Mouse (Mus musculus) left cerebral cortex, postnatal 14 days (tissue): ENCODE data around the gene Trim47. TPM values are rescaled to one million over a fixed set of nuclear protein-coding genes. Genes with fewer than 3 reads are reported as not detected.

ENCODE experiments used
- DNase-seq, 2 experiments: peaks; one replicate each; pipeline ENCODE4 v3.0.0; 2021 to 2022; ENCODE audit warnings: low spot score in 2 of 2, mixed read lengths in 1 of 2
- intact Hi-C: fragments of 180-260 bp; cut with DNase I; formaldehyde crosslinking; loops from one replicate; pipeline ENCODE4 v1.15.1; 2025
- total RNA-seq, 2 experiments: library from RNA; stranded (reverse); gene quantifications; 2 replicates each; pipeline ENCODE4 v1.2.3; 2021

Gene Trim47
- total RNA-seq, 2 experiments from 2014 or later = 8.7 to 9.0 TPM

GRCm38 (mm10) chr11:116110540-116110939 is 16.5 kb downstream of the Trim47 start:
- no peak for DNase-seq
- intact Hi-C loops = no loop called here

- intact Hi-C loops = no loop called here
- DNase-seq = no peak
Measured at GRCm38 (mm10) chr11:116110131-116110530, 16.9 kb downstream of the Trim47 start.

- intact Hi-C loops = no loop called here
- no peak for DNase-seq
Measured at GRCm38 (mm10) chr11:116109441-116110081, 17.4 kb downstream of the Trim47 start.

GRCm38 (mm10) chr11:116108464-116109137 is 18.4 kb downstream of the Trim47 start:
- DNase-seq = no peak

GRCm38 (mm10) chr11:116107777-116108285 is 19.2 kb downstream of the Trim47 start:
- intact Hi-C loops = no loop called here
- DNase-seq = no peak

More at GRCm38 (mm10) chr11:116108464-116109137, 18.4 kb downstream of the Trim47 start:
- intact Hi-C loops = no loop called here

- DNase-seq = no peak
- intact Hi-C loops = no loop called here
Measured at GRCm38 (mm10) chr11:116106963-116107776, 19.8 kb downstream of the Trim47 start.

GRCm38 (mm10) chr11:116106154-116106962 is 20.7 kb downstream of the Trim47 start:
- DNase-seq = no peak
- intact Hi-C loops = no loop called here

GRCm38 (mm10) chr11:116105065-116105464 is 21.9 kb downstream of the Trim47 start:
- DNase-seq = no peak
- intact Hi-C loops = no loop called here

- DNase-seq = no peak
- intact Hi-C loops = no loop called here
Measured at GRCm38 (mm10) chr11:116104006-116104646, 22.9 kb downstream of the Trim47 start.

GRCm38 (mm10) chr11:116103572-116103971 is 23.4 kb downstream of the Trim47 start:
- no peak for DNase-seq
- intact Hi-C loops = no loop called here

- intact Hi-C loops = no loop called here
- no peak for DNase-seq
Measured at GRCm38 (mm10) chr11:116102472-116102871, 24.5 kb downstream of the Trim47 start.

GRCm38 (mm10) chr11:116101931-116102381 is 25.1 kb downstream of the Trim47 start:
- no peak for DNase-seq
- intact Hi-C loops = no loop called here

- no peak for DNase-seq
- intact Hi-C loops = no loop called here
Measured at GRCm38 (mm10) chr11:116100839-116101238, 26.2 kb downstream of the Trim47 start.

GRCm38 (mm10) chr11:116100385-116100784 is 26.6 kb downstream of the Trim47 start:
- no peak for DNase-seq
- intact Hi-C loops = no loop called here

- intact Hi-C loops = no loop called here
- no peak for DNase-seq
Measured at GRCm38 (mm10) chr11:116099462-116099861, 27.5 kb downstream of the Trim47 start.

GRCm38 (mm10) chr11:116098711-116099460 is 28.1 kb downstream of the Trim47 start:
- intact Hi-C loops = no loop called here

GRCm38 (mm10) chr11:116096213-116097108 is 30.5 kb downstream of the Trim47 start:
- intact Hi-C loops = no loop called here
- no peak for DNase-seq

More at GRCm38 (mm10) chr11:116098711-116099460, 28.1 kb downstream of the Trim47 start:
- DNase-seq = no peak
